Mouse (Mus musculus) forebrain, postnatal 0 days (tissue): ENCODE results near the gene Scaf8. TPM values are rescaled to one million over a fixed set of nuclear protein-coding genes. Genes with fewer than 3 reads are reported as not detected.
"Not testable (repeated sequence)": the region's sequence is repeated elsewhere in the genome, so short reads cannot be mapped to it uniquely, and the experiment has no call there.

ENCODE experiments used
- ATAC-seq: fragments of 200-750 bp; cut with Nextera tagmentation; 2 replicates; pipeline ENCODE4 v1.8.0; 2017; ENCODE audit warnings: mild to moderate bottlenecking, moderate library complexity
- DNase-seq: peaks from one replicate; pipeline ENCODE4 v3.0.0-alpha.2; 2015
- H3K27ac ChIP-seq: fragments of 300-500 bp; sonication (generic); 2 replicates; pipeline ENCODE4 v1.5.1; 2014; ENCODE audit warnings: low read depth, mild to moderate bottlenecking, antibody characterized with exemption, low read length, moderate library complexity, mixed read lengths
- H3K27me3 ChIP-seq: fragments of 300-500 bp; sonication (generic); 2 replicates; pipeline ENCODE4 v1.6.1; 2014; ENCODE audit warnings: mild to moderate bottlenecking, low read length, mixed read lengths; ENCODE audit not compliant: insufficient read depth
- H3K36me3 ChIP-seq: fragments of 300-500 bp; sonication (generic); 2 replicates; pipeline ENCODE4 v1.6.1; 2014; ENCODE audit warnings: mild to moderate bottlenecking, moderate library complexity; ENCODE audit not compliant: insufficient read depth
- H3K4me1 ChIP-seq: fragments of 300-500 bp; sonication (generic); 2 replicates; pipeline ENCODE4 v1.6.1; 2014; ENCODE audit warnings: antibody characterized with exemption; ENCODE audit not compliant: insufficient read depth
- H3K4me2 ChIP-seq: fragments of 300-500 bp; sonication (generic); 2 replicates; pipeline ENCODE4 v1.6.1; 2014; ENCODE audit warnings: low read depth, mild to moderate bottlenecking, moderate library complexity
- H3K4me3 ChIP-seq: fragments of 300-500 bp; sonication (generic); 2 replicates; pipeline ENCODE4 v1.5.1; 2014; ENCODE audit warnings: low read depth, low read length, mixed read lengths
- H3K9ac ChIP-seq: fragments of 300-500 bp; sonication (generic); 2 replicates; pipeline ENCODE4 v1.6.1; 2014; ENCODE audit warnings: mild to moderate bottlenecking
- H3K9me3 ChIP-seq: fragments of 300-500 bp; sonication (generic); 2 replicates; pipeline ENCODE4 v1.6.1; 2016; ENCODE audit warnings: low read length
- CTCF ChIP-seq: sonication (generic); IDR thresholded peaks from 2 replicates; pipeline ENCODE4 v1.5.1; 2016; ENCODE audit warnings: antibody characterized with exemption, control low read depth, low read depth
- WGBS: fragments of 180-500 bp; shearing (Covaris S2); extraction: QIAGEN DNeasy Blood & Tissue Kit; methylation state at CpG from one replicate; pipeline ENCODE4 v1.1.7; 2014; 5-methylcytosine and 5-hydroxymethylcytosine counted together
- polyA plus RNA-seq: library from polyadenylated mRNA; unstranded; fragments of >200 nt; fragmentation: Nextera tagmentation; extraction: Ambion mirVana; gene quantifications from 2 replicates; pipeline ENCODE4 v1.2.1, GENCODE M21; 2015
- total RNA-seq: library from RNA; depleted of rRNA; stranded (reverse); fragments of >200 nt; gene quantifications from 2 replicates; pipeline ENCODE4 v1.2.3, GENCODE M21; 2014

Scaf8 gene
- total and polyA plus RNA-seq, 2 experiments from 2014 or later = 15.6 to 65.8 TPM

DNA sequence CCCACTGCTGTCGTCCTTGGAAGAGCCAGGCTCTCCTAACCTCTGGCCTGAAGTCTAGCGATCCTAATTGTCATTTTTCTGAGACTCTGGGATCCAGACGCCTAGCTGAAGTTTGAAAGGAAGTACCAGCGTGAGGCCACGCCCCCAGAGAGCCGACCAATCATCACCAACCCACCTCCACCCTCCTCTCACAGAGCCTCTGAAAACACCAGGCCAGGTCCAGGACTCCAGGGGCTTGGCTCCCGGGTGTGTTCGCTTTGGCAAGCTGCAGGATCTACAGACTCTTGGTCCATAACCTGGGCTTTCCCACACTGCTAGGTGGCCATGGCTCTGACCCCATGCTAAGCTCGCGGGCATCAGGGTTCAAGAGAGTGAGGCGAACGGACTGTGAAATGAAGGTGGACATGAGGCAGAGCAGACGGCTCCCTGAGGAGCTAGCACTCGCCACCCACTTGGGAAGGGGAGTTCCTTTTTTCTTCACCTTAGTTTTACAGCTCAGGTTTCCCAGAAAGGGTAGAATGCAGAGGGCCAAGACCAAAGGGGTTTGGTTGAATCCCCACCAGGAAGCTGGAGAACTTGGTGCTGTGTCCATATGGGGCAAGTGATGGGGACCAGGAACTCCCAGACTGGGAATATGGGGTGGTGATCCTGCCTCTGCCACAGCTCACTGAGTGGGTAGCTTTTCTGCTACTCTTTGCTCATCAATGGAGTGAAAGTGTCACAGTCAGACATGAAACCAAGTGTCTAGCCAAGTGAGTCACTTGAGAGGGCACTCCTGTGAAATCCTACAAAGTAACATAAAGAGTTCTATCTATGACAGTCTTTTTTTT, 12.2 kb upstream of the Scaf8 start:
- peak; percentile 6 for DNase-seq
- peak overlapping the region; percentile 35 for H3K4me2 ChIP-seq
- no peaks in the 10 kb centered on the region for H3K4me1 ChIP-seq
- no peaks in the 10 kb centered on the region for H3K27me3 ChIP-seq
- WGBS = 4% methylated on average over 14 of the region's 14 CpGs
- ATAC-seq = peak; percentile 66
- no peak overlapping the region for H3K4me3 ChIP-seq
- H3K9me3 ChIP-seq = no peaks in the 10 kb centered on the region
- no peak overlapping the region for H3K27ac ChIP-seq
- H3K36me3 ChIP-seq = no peaks in the 10 kb centered on the region
- H3K9ac ChIP-seq = no peak overlapping the region
- no peak for TF ChIP-seq CTCF

DNA sequence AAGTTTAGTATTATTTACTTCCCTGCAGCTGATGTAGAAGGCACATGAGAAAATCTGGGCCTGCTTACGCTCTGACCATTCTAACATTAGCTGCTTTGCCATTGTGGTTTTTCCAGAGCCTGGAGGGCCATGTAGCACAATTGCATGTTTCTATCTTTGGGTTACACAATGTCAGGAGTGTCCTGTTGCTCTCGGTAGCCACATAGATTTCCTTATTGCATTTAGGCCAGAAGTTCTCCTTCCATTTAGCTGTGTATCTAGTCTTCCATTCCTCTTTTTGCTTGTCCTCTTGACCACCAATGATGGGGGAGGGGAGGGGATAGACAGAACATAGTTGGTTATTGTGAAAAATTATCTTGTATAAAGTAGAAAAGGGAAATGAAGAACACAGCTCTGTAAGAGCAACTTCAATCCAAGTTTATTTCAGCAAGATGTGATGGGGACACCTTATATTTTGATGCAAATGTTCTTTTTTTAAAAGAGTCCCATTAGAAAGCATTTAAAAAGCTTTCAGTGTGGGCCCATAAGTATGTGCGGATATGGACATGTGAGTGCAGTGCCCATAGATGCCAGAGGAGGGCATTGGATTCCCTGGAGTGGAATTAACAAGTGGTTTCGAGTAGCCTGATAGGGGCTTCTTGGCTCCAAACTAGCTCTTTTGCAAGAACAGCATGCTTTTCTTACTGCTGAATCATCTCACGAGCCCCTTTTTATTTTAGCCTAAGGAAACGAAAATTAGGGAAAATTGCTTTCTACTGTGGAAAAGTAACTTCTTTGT, 10.4 kb upstream of the Scaf8 start:
- Histone ChIP-seq H3K27ac (no peak overlapping the region), H3K27me3 (no peaks in the 10 kb centered on the region), H3K4me3 (no peak overlapping the region), H3K9me3 (no peaks in the 10 kb centered on the region), H3K4me2 (no peak overlapping the region), H3K4me1 (no peaks in the 10 kb centered on the region), H3K9ac (no peak overlapping the region), H3K36me3 (no peaks in the 10 kb centered on the region)
- ATAC-seq (no peak), DNase-seq (no peak)
- WGBS = 82% methylated on average over 6 of the region's 6 CpGs
- TF ChIP-seq CTCF = peak; percentile 36

DNA sequence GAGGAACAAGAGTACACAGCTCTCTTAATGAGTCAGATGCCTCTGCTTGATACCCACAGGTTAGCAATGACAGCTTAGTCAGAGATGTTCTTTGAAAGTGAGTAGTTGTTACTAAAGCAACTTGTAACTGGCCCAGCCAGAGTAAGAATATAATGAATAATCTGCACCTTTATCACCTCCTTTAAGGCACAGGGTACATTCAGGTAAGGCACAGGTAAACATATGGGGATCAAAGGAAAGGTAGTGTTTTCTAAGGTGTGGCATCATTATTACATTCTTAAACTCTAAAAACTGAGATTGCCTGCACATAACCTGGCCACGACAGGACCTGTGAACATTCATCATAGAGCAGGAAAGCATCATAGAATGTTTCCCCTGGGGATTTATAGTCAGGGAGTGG, 9.8 kb upstream of the Scaf8 start:
- 90% methylated on average over 1 of the region's 1 CpGs for WGBS
- no peaks in the 10 kb centered on the region for H3K9me3 ChIP-seq

DNA sequence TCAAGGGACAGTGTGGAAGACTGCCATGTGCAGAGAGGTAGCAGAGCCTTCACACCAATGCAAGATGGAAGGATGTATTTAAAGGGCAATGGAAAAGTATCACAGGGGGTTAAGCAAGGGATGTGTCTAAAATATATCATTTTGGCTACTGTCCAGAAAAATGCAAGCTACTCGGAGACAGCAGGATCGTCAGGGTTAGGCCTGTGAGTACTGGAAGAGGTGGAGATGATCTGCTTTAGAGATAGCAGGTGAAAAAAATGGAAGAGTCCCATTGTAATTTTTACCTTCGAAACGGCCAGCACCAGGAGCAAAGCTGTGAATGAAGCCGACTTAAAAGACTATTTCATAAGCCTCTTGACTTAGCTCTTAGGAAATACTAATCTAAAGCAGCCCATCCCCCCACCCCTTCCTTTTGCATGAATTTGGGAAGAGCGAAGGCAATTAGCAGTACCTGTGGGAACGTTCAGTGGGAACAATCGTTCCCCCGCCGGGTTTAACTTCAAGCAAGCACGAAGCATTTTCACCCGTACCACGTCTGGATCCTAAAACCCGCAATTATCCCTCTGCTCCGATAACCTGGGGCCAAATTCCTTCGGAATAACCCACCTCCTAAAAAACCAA, 925 bp upstream of the Scaf8 start:
- no peak for DNase-seq
- under 1% methylated on average over 16 of the region's 16 CpGs for WGBS
- peaks cover 6% of the 10 kb centered on the region; the same call in 1 of the 2 replicates for H3K4me1 ChIP-seq
- H3K9ac ChIP-seq = peak overlapping the region; percentile 90
- no peaks in the 10 kb centered on the region for H3K27me3 ChIP-seq
- peak overlapping the region; percentile 53 for H3K4me2 ChIP-seq
- H3K4me3 ChIP-seq = peak overlapping the region; percentile 95
- no peak for ATAC-seq
- H3K9me3 ChIP-seq = no peaks in the 10 kb centered on the region
- no peaks in the 10 kb centered on the region for H3K36me3 ChIP-seq
- TF ChIP-seq CTCF = no peak
- H3K27ac ChIP-seq = peak overlapping the region; percentile 98

More for the DNA sequence above, 9.8 kb upstream of the Scaf8 start:
- Histone ChIP-seq H3K36me3 (no peaks in the 10 kb centered on the region), H3K4me2 (no peak overlapping the region), H3K4me1 (no peaks in the 10 kb centered on the region), H3K27ac (no peak overlapping the region), H3K27me3 (no peaks in the 10 kb centered on the region), H3K9ac (no peak overlapping the region), H3K4me3 (no peak overlapping the region)
- DNase-seq = no peak
- no peak for ATAC-seq
- TF ChIP-seq CTCF = no peak

DNA sequence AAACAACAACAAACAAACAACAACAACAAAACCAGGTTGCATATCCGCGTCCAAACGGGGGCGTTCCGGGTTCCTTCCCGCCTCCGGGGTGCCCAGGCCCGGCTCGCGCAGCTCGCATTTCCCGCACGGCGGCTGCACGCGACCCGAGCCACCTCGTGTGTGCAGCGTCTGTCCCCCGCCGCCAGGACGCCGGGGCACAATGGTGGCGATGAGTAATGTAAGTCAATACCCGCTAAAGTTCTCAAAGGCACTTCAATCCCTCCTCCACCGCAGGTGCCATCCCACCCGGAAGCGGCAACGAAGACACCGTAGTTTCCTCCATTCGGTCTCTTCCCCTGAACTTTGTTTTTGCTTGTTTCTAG, 433 bp upstream of the Scaf8 start:
- peak; percentile 84 for ATAC-seq
- Histone ChIP-seq H3K4me1 (peaks cover 8% of the 10 kb centered on the region; the same call in 1 of the 2 replicates), H3K9me3 (no peaks in the 10 kb centered on the region), H3K27me3 (no peaks in the 10 kb centered on the region), H3K4me2 (peak overlapping the region; percentile 53), H3K4me3 (peak overlapping the region; percentile 95), H3K27ac (peak overlapping the region; percentile 98), H3K9ac (peak overlapping the region; percentile 90), H3K36me3 (no peaks in the 10 kb centered on the region)
- whole genome bisulfite sequencing = under 1% methylated on average over 31 of the region's 31 CpGs
- 0 out of 2 replicates have a peak, but pooled peaks have one; percentile 20 for TF ChIP-seq CTCF
- no peak for DNase-seq

DNA sequence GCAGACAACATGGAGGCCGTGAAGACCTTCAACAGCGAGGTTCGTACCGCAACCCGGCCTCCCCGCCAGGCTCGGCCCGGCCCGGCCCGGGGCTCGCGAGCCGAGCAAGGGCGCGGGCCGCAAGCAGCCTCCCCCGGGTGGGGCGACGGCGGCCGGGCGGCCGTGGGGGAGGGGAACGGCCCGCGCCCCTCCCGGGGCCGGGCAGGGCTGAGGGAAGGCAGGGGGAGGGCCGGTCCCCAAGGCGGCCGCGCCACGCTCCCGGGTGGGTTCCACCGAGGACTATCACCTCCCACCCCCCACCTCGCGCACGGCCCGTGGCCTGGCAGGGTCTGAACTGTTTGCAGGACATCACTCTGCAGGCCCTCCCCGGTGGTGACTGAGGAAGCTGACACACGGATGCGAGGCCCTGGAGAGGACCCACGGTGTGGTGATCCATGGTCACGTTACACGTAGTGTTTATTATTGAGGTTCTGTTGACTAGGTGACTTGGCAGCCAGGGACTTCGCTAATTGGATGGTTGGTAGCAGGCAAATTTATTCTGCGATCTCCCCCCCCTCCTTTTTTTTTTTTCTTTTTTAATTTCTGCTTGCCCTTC, 705 bp downstream of the Scaf8 start:
- Histone ChIP-seq H3K9me3 (no peaks in the 10 kb centered on the region), H3K4me2 (peak overlapping the region; percentile 53), H3K27ac (peak overlapping the region; percentile 98), H3K9ac (peak overlapping the region; percentile 90), H3K36me3 (no peaks in the 10 kb centered on the region), H3K4me1 (peaks cover 9% of the 10 kb centered on the region; the same call in 1 of the 2 replicates), H3K4me3 (peak overlapping the region; percentile 95), H3K27me3 (no peaks in the 10 kb centered on the region)
- WGBS = 3% methylated on average over 46 of the region's 47 CpGs
- peak; percentile 17 for ATAC-seq
- no peak for TF ChIP-seq CTCF
- DNase-seq = peak; percentile 51

DNA sequence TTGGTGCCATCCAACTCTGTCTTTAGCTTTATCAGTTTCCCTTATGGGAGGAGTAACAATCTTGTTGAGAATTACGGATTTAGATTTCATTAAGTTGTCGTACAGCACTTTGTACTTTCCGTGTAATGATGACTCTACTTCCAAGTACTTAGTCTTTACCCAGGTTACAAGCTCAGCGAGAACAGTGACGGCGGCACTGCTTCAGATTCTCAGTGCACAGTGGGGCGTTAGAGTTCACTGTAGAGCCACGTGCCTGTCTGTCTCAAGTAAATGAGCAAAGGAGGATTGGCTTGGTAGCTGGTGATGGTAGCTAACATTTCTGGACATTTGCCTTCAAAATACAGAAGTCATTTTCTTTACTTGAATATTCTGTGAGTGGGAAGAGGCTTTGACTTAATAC, 6.2 kb downstream of the Scaf8 start:
- 77% methylated on average over 8 of the region's 8 CpGs for WGBS
- H3K4me3 ChIP-seq, ATAC-seq, H3K27ac ChIP-seq, H3K9ac ChIP-seq, H3K27me3 ChIP-seq, H3K36me3 ChIP-seq, H3K9me3 ChIP-seq, H3K4me1 ChIP-seq, DNase-seq, H3K4me2 ChIP-seq: not testable (repeated sequence)

DNA sequence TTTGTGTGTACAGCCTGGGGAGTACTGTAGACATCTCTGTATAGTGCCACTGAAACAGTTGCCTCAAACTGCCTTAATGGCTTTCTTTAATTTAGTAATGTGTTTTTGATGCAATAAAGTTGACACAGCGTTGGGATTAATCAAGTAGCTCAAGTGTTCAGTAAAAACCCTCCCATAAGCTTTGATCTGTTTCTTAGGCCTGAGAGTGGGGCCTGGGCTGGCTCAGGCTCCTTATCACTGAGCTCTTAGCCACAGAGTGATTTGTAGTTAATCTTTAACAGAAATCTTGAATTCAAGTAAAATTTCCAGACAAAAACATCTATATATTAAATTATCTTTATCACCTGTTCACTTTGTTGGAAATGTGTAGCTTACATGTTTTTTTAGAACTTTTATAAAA, 8.8 kb downstream of the Scaf8 start:
- not testable (repeated sequence) for H3K4me2 ChIP-seq, DNase-seq, H3K9ac ChIP-seq, ATAC-seq, H3K27me3 ChIP-seq, H3K27ac ChIP-seq, H3K36me3 ChIP-seq, H3K4me1 ChIP-seq, H3K4me3 ChIP-seq, H3K9me3 ChIP-seq
- 84% methylated on average over 1 of the region's 1 CpGs for WGBS
